Mouse (Mus musculus): ENCODE measurements at regions not wholly inside any gene's neighbourhood (a gene's known extent, or its start where the extent isn't known, plus 50 kb on each side); places are given as distances from the start of the nearest gene placed in this dataset.

DNA sequence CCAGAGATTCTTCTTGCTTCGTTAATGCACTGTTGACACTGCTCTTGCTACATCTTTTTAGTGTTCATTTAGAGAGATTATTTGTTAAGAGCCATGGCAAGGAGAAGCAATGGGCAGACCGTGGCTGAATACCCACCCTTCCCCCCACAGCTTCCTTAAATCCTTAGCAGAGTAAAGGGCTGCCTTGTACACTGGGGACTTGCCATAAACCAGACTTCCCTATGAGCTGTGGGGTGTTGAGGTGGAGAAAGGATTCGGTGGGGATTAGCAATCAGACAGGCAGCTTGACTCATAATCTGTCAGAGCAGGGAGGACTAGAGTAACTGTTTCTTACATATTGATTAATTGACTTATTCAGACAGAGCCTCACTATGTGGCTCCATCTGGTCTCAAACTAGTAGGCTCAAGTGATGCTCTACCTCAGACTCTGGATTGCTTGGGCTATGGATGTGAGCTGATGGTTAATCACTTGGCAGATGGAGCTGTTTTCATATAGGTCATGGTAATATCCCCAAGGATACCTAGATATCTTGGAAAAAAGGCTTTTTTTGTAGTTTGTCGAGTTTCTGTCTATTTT lies 166.7 kb downstream of the Cmpk2 start:
- no peak overlapping the region for H3K4me3 ChIP-seq (ENCODE audit: low read depth, low read length)
- 50% methylated on average over 4 of the region's 4 CpGs for WGBS
- no peak for TF ChIP-seq POLR2A (IDR thresholded peaks at IDR 0.05; ENCODE audit: low read depth, low read length)
- no peak for TF ChIP-seq CTCF (IDR thresholded peaks at IDR 0.05; ENCODE audit: extremely low read depth, insufficient read length, insufficient replicate concordance, low read depth, low read length)
- H3K4me1 ChIP-seq (ENCODE audit: control insufficient read depth, insufficient read depth, insufficient read length, low read length): no peaks in the 10 kb centered on the region
- no peak overlapping the region for H3K27ac ChIP-seq (ENCODE audit: insufficient read depth, low read depth, low read length)
- H3K27me3 ChIP-seq (ENCODE audit: control insufficient read depth, insufficient read depth, low read length): no peaks in the 10 kb centered on the region
- no peaks in the 10 kb centered on the region for H3K36me3 ChIP-seq (ENCODE audit: control insufficient read depth, insufficient read depth, low read length)

- no peak overlapping the region for H3K4me3 ChIP-seq (ENCODE audit: low read depth, low read length)
- H3K36me3 ChIP-seq (ENCODE audit: control insufficient read depth, insufficient read depth, low read length): no peaks in the 10 kb centered on the region
- TF ChIP-seq CTCF (IDR thresholded peaks at IDR 0.05; ENCODE audit: extremely low read depth, insufficient read length, insufficient replicate concordance, low read depth, low read length) (no peak), POLR2A (IDR thresholded peaks at IDR 0.05; ENCODE audit: low read depth, low read length) (no peak)
- WGBS: 41% methylated on average over 3 of the region's 3 CpGs
- no peaks in the 10 kb centered on the region for H3K27me3 ChIP-seq (ENCODE audit: control insufficient read depth, insufficient read depth, low read length)
- no peaks in the 10 kb centered on the region for H3K4me1 ChIP-seq (ENCODE audit: control insufficient read depth, insufficient read depth, insufficient read length, low read length)
- no peak overlapping the region for H3K27ac ChIP-seq (ENCODE audit: insufficient read depth, low read depth, low read length)
These were observed 166.2 kb downstream of the Cmpk2 start for GRCm38 (mm10) chr12:26635253-26635652.

DNA sequence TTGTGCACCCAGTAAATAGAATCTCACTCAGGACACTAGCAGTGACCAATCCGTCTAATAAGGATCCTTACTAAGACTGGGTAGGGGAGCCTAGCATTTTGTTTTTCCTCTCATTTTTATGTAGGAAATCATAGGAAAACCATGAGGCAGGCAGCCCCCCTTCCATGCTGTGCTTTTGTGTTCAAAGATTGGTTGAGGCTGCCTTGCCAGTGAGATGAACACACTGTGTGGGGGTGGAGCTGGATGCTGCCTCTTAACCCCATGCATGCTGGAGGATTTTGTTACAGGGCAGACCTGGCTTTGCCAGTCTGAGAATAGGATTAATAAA lies 162.8 kb downstream of the Cmpk2 start:
- WGBS: 50% methylated on average over 1 of the region's 1 CpGs
- H3K27ac ChIP-seq (ENCODE audit: insufficient read depth, low read depth, low read length): no peak overlapping the region
- no peaks in the 10 kb centered on the region for H3K36me3 ChIP-seq (ENCODE audit: control insufficient read depth, insufficient read depth, low read length)
- H3K27me3 ChIP-seq (ENCODE audit: control insufficient read depth, insufficient read depth, low read length): no peaks in the 10 kb centered on the region
- no peaks in the 10 kb centered on the region for H3K4me1 ChIP-seq (ENCODE audit: control insufficient read depth, insufficient read depth, insufficient read length, low read length)
- no peak overlapping the region for H3K4me3 ChIP-seq (ENCODE audit: low read depth, low read length)
- TF ChIP-seq POLR2A (IDR thresholded peaks at IDR 0.05; ENCODE audit: low read depth, low read length) (no peak), CTCF (IDR thresholded peaks at IDR 0.05; ENCODE audit: extremely low read depth, insufficient read length, insufficient replicate concordance, low read depth, low read length) (no peak)

DNA sequence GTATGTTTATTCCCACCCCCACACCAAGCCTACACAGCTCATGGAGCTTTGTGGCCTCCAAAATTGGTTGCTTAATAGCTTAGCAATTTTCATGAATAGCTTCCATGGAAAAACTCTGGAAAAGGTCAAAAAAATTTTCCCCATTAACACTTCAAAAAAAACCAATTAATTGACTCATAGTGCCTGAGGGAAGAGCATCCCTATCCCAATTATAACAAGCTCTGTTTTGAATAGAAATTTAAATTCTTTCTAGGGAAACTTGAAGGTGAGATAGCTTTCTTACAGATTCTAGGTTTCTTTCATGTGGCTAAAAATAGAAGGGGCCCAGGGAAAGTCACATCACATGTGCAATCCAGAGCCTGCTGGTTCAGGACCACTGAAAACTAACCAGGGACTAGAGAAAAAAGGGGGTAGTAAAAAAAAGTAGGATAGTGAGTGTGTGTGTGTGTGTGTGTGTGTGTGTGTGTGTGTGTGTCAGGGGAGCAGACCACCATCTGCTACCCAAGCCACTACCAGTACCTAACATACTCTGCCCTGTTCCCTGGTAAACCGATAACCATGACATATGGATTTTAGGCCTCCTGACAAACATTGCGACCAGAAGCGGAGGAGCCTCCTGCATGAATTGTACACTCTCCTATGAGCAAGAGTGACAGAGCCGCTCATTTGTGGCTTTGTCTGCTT lies 162.2 kb downstream of the Cmpk2 start:
- no peaks in the 10 kb centered on the region for H3K4me1 ChIP-seq (ENCODE audit: control insufficient read depth, insufficient read depth, insufficient read length, low read length)
- no peak for TF ChIP-seq POLR2A (IDR thresholded peaks at IDR 0.05; ENCODE audit: low read depth, low read length)
- TF ChIP-seq CTCF (IDR thresholded peaks at IDR 0.05; ENCODE audit: extremely low read depth, insufficient read length, insufficient replicate concordance, low read depth, low read length): no peak
- WGBS: 59% methylated on average over 4 of the region's 4 CpGs
- H3K4me3 ChIP-seq (ENCODE audit: low read depth, low read length): no peak overlapping the region
- H3K27ac ChIP-seq (ENCODE audit: insufficient read depth, low read depth, low read length): no peak overlapping the region
- H3K36me3 ChIP-seq (ENCODE audit: control insufficient read depth, insufficient read depth, low read length): no peaks in the 10 kb centered on the region
- no peaks in the 10 kb centered on the region for H3K27me3 ChIP-seq (ENCODE audit: control insufficient read depth, insufficient read depth, low read length)

DNA sequence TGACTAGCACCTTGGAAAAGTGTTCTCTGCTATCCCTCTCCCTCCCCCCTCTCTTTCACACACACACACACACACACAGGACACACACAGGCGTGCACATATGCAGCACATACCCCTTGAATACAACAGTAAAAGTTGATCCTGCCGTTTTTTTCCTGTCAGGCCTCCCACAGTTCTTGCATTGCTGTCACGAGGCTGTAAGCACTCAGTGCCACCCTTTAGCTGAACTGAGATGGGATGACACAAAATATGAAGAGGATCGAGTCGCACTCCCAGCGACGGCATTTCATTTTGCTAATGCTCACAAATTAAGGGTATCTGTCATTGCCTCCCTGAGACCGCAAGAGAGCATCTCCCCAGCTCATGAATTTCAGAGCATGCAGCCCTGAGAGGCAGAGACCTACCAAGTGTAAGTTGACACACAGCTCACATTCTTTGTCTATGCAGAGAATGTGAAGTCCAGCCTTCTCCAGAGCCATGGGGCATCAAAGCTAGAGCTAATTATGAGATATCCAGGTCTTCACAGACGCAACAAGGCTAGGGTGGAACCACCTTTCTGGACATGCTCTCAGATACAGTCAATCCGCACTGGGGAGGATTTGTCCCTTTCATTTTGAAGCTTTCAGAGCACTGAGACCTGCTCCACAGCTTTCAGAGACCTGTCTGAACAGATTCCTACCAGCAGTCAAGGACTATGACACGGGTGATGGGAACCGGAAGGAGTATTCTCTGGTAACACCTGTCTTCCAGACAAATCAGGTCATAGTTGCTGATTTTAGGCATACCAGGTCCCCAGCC lies 152.3 kb downstream of the Cmpk2 start:
- TF ChIP-seq POLR2A (IDR thresholded peaks at IDR 0.05; ENCODE audit: low read depth, low read length) (no peak), CTCF (IDR thresholded peaks at IDR 0.05; ENCODE audit: extremely low read depth, insufficient read length, insufficient replicate concordance, low read depth, low read length) (no peak)
- 81% methylated on average over 12 of the region's 12 CpGs for WGBS

DNA sequence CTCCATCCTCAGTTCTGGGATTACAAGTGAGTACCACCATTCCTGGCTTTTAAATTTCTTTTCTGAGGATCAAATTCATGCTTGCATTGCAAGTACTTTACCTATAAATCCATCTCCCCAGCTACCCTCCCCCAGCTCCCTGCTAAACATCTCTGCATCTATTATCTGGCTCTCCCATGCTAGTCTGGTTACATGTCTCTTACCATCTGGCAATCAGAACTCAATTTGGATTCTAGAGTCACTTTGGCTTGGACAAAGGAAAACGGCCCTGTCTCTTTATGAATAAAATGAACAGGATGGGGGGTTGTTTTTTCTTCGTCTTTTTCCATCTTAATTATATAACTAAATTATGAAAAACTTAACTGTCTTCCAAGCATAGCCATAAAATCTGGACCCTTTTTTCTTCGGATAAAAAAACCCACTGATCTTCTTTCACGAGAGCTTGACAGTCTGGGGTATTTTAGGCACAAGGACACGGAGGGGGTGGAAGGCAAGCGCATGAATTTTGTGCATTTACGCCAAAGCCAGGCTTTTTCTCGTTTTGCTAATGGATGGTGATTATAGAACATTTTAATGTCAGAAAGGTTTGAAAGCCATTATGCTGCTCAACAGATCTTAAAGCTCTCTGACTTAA lies 151.6 kb downstream of the Cmpk2 start:
- Histone ChIP-seq H3K27me3 (ENCODE audit: control insufficient read depth, insufficient read depth, low read length) (no peaks in the 10 kb centered on the region), H3K27ac (ENCODE audit: insufficient read depth, low read depth, low read length) (no peak overlapping the region), H3K36me3 (ENCODE audit: control insufficient read depth, insufficient read depth, low read length) (no peaks in the 10 kb centered on the region), H3K4me3 (ENCODE audit: low read depth, low read length) (no peak overlapping the region), H3K4me1 (ENCODE audit: control insufficient read depth, insufficient read depth, insufficient read length, low read length) (no peaks in the 10 kb centered on the region)
- TF ChIP-seq POLR2A (IDR thresholded peaks at IDR 0.05; ENCODE audit: low read depth, low read length) (no peak), CTCF (IDR thresholded peaks at IDR 0.05; ENCODE audit: extremely low read depth, insufficient read length, insufficient replicate concordance, low read depth, low read length) (no peak)
- 74% methylated on average over 8 of the region's 8 CpGs for WGBS

More for the DNA sequence above, 152.3 kb downstream of the Cmpk2 start:
- Histone ChIP-seq H3K27ac (ENCODE audit: insufficient read depth, low read depth, low read length) (no peak overlapping the region), H3K36me3 (ENCODE audit: control insufficient read depth, insufficient read depth, low read length) (no peaks in the 10 kb centered on the region), H3K27me3 (ENCODE audit: control insufficient read depth, insufficient read depth, low read length) (no peaks in the 10 kb centered on the region), H3K4me3 (ENCODE audit: low read depth, low read length) (no peak overlapping the region), H3K4me1 (ENCODE audit: control insufficient read depth, insufficient read depth, insufficient read length, low read length) (no peaks in the 10 kb centered on the region)

GRCm38 (mm10) chr12:26617969-26618368 lies 149.0 kb downstream of the Cmpk2 start:
- Histone ChIP-seq H3K27me3 (ENCODE audit: control insufficient read depth, insufficient read depth, low read length) (no peaks in the 10 kb centered on the region), H3K4me3 (ENCODE audit: low read depth, low read length) (no peak overlapping the region)
- 89% methylated on average over 3 of the region's 3 CpGs for WGBS

More at GRCm38 (mm10) chr12:26617969-26618368, 149.0 kb downstream of the Cmpk2 start:
- no peaks in the 10 kb centered on the region for H3K4me1 ChIP-seq (ENCODE audit: control insufficient read depth, insufficient read depth, insufficient read length, low read length)
- TF ChIP-seq CTCF (IDR thresholded peaks at IDR 0.05; ENCODE audit: extremely low read depth, insufficient read length, insufficient replicate concordance, low read depth, low read length): no peak
- no peak for TF ChIP-seq POLR2A (IDR thresholded peaks at IDR 0.05; ENCODE audit: low read depth, low read length)
- H3K36me3 ChIP-seq (ENCODE audit: control insufficient read depth, insufficient read depth, low read length): no peaks in the 10 kb centered on the region
- no peak overlapping the region for H3K27ac ChIP-seq (ENCODE audit: insufficient read depth, low read depth, low read length)

Data from small intestine, adult 2 months (tissue).